19 mouse cellular contexts compared by ENCODE assay signal in the genomic region with DNA sequence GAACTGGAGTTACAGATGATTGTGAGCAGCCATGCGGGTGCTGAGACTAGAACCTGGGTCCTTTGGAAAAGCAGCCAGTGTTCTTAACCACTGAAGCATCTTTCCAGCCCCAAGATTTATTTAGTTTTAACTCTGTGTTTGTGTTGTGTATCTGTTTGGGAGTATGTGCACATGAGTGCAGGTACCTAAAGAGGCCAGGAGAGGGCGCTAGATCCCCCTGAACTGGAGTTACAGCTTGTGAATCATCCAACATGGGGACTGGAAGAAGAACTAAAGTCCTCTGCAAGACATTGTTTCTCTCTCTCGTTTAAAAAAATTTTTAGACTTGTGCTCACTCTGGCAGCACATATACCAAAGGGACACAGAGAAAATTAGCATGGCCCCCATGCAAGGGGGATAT. TPM values are rescaled to one million over a fixed set of nuclear protein-coding genes. Genes with fewer than 3 reads are reported as not detected.
DNase-seq lines count a peak whose midpoint lies in the region; ATAC-seq and TF ChIP-seq lines count a peak whose summit lies in the region.
"Had no signal": no experiment of that assay in that cellular context is flagged by ENCODE, and none has a peak within 500 bp of the region (broad histone marks: within the 10 kb centered on the region; RNA-seq: fewer than 3 reads in every experiment).

No protein-coding gene starts in this region.

- H3K9me3 ChIP-seq in heart, postnatal 0 days (replicated peaks; ENCODE audit: control insufficient read depth, low read length): no peaks in the 10 kb centered on the region
- peaks cover 4% of the 10 kb centered on the region; the same call in 1 of the 2 replicates for H3K9me3 ChIP-seq in liver, postnatal 0 days (ENCODE audit: low read length)
- H3K9me3 ChIP-seq in liver, embryonic 12.5 days (replicated peaks): peaks cover 10% of the 10 kb centered on the region
- H3K9me3 ChIP-seq: forebrain, embryonic 13.5 days; heart, embryonic 15.5 days; intestine, embryonic 15.5 days; stomach, embryonic 15.5 days had no signal

- peaks cover 29% of the 10 kb centered on the region for H3K4me1 ChIP-seq in heart, postnatal 0 days (ENCODE audit: control insufficient read depth, insufficient read depth)
- H3K4me1 ChIP-seq in liver, postnatal 0 days (ENCODE audit: insufficient read depth): peaks cover 7% of the 10 kb centered on the region; the same call in 1 of the 2 replicates
- H3K4me1 ChIP-seq in liver, embryonic 12.5 days: peaks cover 12% of the 10 kb centered on the region

- H3K4me2 ChIP-seq in heart, postnatal 0 days (ENCODE audit: low read depth, low read length): no peak overlapping the region
- no peak overlapping the region for H3K4me2 ChIP-seq in liver, postnatal 0 days (ENCODE audit: low read depth, low read length)
- H3K4me2 ChIP-seq in liver, embryonic 12.5 days: no peak overlapping the region
- H3K4me2 ChIP-seq: forebrain, embryonic 13.5 days; heart, embryonic 15.5 days; intestine, embryonic 15.5 days; stomach, embryonic 15.5 days had no signal

- DNase-seq in heart, postnatal 0 days (ENCODE audit: low spot score): no peak
- DNase-seq in heart, adult 18-20 months: no peak
- no peak for DNase-seq in liver, postnatal 0 days
- DNase-seq in T-cell, adult 2 months (ENCODE audit: low spot score): peak; percentile 10
- DNase-seq in splenic B cell, adult 2 months (ENCODE audit: low read depth, low spot score): peak; percentile 33
- no peak for DNase-seq in embryo, embryonic 10.5 days (ENCODE audit: low spot score)
- DNase-seq: adrenal gland, postnatal 25 days; cerebellum, postnatal 10 days; kidney, postnatal 14 days; layer of hippocampus, adult 9-11 months; midbrain, embryonic 14.5 days; right cerebral cortex, adult 18-20 months; spleen, adult 18-20 months had no signal

- no peak for TF ChIP-seq EP300 in heart, postnatal 0 days (IDR thresholded peaks at IDR 0.05; ENCODE audit: low read depth)
- TF ChIP-seq EP300 in liver, postnatal 0 days (IDR thresholded peaks at IDR 0.05; ENCODE audit: low read depth): no peak

- no peak overlapping the region for H3K27ac ChIP-seq in heart, postnatal 0 days (ENCODE audit: low read depth)
- no peak overlapping the region for H3K27ac ChIP-seq in liver, postnatal 0 days (ENCODE audit: low read depth)
- H3K27ac ChIP-seq in liver, embryonic 12.5 days: no peak overlapping the region
- H3K27ac ChIP-seq: forebrain, embryonic 13.5 days; heart, embryonic 15.5 days; intestine, embryonic 15.5 days; stomach, embryonic 15.5 days had no signal

- H3K9ac ChIP-seq in heart, postnatal 0 days (replicated peaks; ENCODE audit: low read depth, low read length): no peak overlapping the region
- no peak overlapping the region for H3K9ac ChIP-seq in liver, postnatal 0 days (replicated peaks)
- no peak overlapping the region for H3K9ac ChIP-seq in liver, embryonic 12.5 days
- H3K9ac ChIP-seq: forebrain, embryonic 13.5 days; heart, embryonic 15.5 days; intestine, embryonic 15.5 days; stomach, embryonic 15.5 days had no signal

- 0 out of 2 replicates have a peak, but pooled peaks have one; percentile 6 for TF ChIP-seq CTCF in heart, postnatal 0 days (IDR thresholded peaks at IDR 0.05; ENCODE audit: low read depth)
- peak; percentile 52 for TF ChIP-seq CTCF in liver, postnatal 0 days (IDR thresholded peaks at IDR 0.05; ENCODE audit: low read depth)

- no peaks in the 10 kb centered on the region for H3K27me3 ChIP-seq in heart, postnatal 0 days (ENCODE audit: control insufficient read depth, insufficient read depth, low read length)
- H3K27me3 ChIP-seq in liver, postnatal 0 days (ENCODE audit: insufficient read depth, low read length): no peaks in the 10 kb centered on the region
- H3K27me3 ChIP-seq in liver, embryonic 12.5 days (replicated peaks): peaks cover 50% of the 10 kb centered on the region
- no peaks in the 10 kb centered on the region for H3K27me3 ChIP-seq in splenic B cell, adult 2 months (ENCODE audit: control insufficient read depth, insufficient read depth, low read length, poor library complexity, severe bottlenecking)
- H3K27me3 ChIP-seq: forebrain, embryonic 13.5 days; heart, embryonic 15.5 days; intestine, embryonic 15.5 days; stomach, embryonic 15.5 days had no signal

- H3K36me3 ChIP-seq in heart, postnatal 0 days (replicated peaks; ENCODE audit: control insufficient read depth, insufficient read depth, low read length): no peaks in the 10 kb centered on the region
- H3K36me3 ChIP-seq in liver, postnatal 0 days (replicated peaks; ENCODE audit: insufficient read depth, low read length): no peaks in the 10 kb centered on the region
- H3K36me3 ChIP-seq in liver, embryonic 12.5 days: no peaks in the 10 kb centered on the region
- H3K36me3 ChIP-seq in splenic B cell, adult 2 months (ENCODE audit: control insufficient read depth, insufficient read depth, low read length, poor library complexity, severe bottlenecking): no peaks in the 10 kb centered on the region
- H3K36me3 ChIP-seq: heart, embryonic 15.5 days; intestine, embryonic 15.5 days; stomach, embryonic 15.5 days had no signal

- H3K4me3 ChIP-seq in heart, postnatal 0 days (ENCODE audit: low read depth, low read length): no peak overlapping the region
- H3K4me3 ChIP-seq in liver, postnatal 0 days (ENCODE audit: low read depth, low read length): no peak overlapping the region
- no peak overlapping the region for H3K4me3 ChIP-seq in liver, embryonic 12.5 days
- H3K4me3 ChIP-seq: forebrain, embryonic 13.5 days; heart, embryonic 15.5 days; intestine, embryonic 15.5 days; stomach, embryonic 15.5 days had no signal

- WGBS in heart, postnatal 0 days: 90% methylated on average over 3 of the region's 3 CpGs
- 77% methylated on average over 3 of the region's 3 CpGs for WGBS in liver, postnatal 0 days (ENCODE audit: insufficient replicate concordance)
- 64% methylated on average over 3 of the region's 3 CpGs for WGBS in liver, embryonic 12.5 days (ENCODE audit: insufficient replicate concordance)

- ATAC-seq in heart, postnatal 0 days (ENCODE audit: insufficient read depth, low read depth): no peak
- no peak for ATAC-seq in liver, postnatal 0 days
- ATAC-seq in liver, embryonic 12.5 days: no peak
- ATAC-seq: activated CD4-positive, CD25-positive, alpha-beta regulatory T cell, adult 4 months; forebrain, embryonic 13.5 days; intestine, embryonic 15.5 days had no signal

RNA-seq across cellular contexts. Expression of a gene that starts 4.4 kb away (rescaled TPM):
- total RNA-seq in heart, postnatal 0 days (2014; rRNA removed; ENCODE audit: low replicate concordance): 2,277 and 2,295 TPM in 2 replicates
- polyA plus RNA-seq in heart, postnatal 0 days (2015; fragmentation: Nextera tagmentation; extraction: Ambion mirVana): 706 and 785 TPM in 2 replicates
- over 10,000 TPM; 12,284 to 12,648 TPM for total RNA-seq in heart, adult 18-20 months (2021)
- polyA plus RNA-seq in liver, postnatal 0 days (2015; fragmentation: Nextera tagmentation; extraction: Ambion mirVana): 13.5 and 14.8 TPM in 2 replicates
- polyA plus RNA-seq in liver, embryonic 12.5 days (2016; fragmentation: Nextera tagmentation; extraction: Ambion mirVana): 44.2 and 45.7 TPM in 2 replicates

Comparison
In these comparisons a context has a peak if more than half of its experiments do, and no peak if none do; other contexts are left out.
1. DNase-seq: peak in T-cell, adult 2 months (single experiment) and splenic B cell, adult 2 months (single experiment); none in heart, postnatal 0 days (single experiment), heart, adult 18-20 months (0 of 2), liver, postnatal 0 days (single experiment) and embryo, embryonic 10.5 days (single experiment).
2. RNA of a gene that starts 4.4 kb away (polyA plus RNA-seq): 706 to 785 TPM in heart, postnatal 0 days; 44.2 to 45.7 TPM in liver, embryonic 12.5 days and 13.5 to 14.8 TPM in liver, postnatal 0 days; every median in the first group is over 10 times any median in the second.